Mouse (Mus musculus): Measurements from ENCODE around the gene Ntmt1. TPM values are rescaled to one million over a fixed set of nuclear protein-coding genes. Genes with fewer than 3 reads are reported as not detected.

The Ntmt1 gene
- 10 to 100 TPM; 30.5 to 44.9 TPM for polyA plus RNA-seq (2017; shearing (Covaris generic))

GRCm38 (mm10) chr2:30807648-30808295 lies at the start of gene Ntmt1:
TSS of gene Ntmt1 (plus strand) at chr2:30807826.
- peak; percentile 98 for ATAC-seq

- ATAC-seq, result no peak
Observed at GRCm38 (mm10) chr2:30758341-30759087, 49.1 kb upstream of the Ntmt1 start.

- no peak for ATAC-seq
Observed at GRCm38 (mm10) chr2:30759088-30759374, 48.6 kb upstream of the Ntmt1 start.

GRCm38 (mm10) chr2:30759442-30759841 lies 48.2 kb upstream of the Ntmt1 start:
- no peak for ATAC-seq

- ATAC-seq, result no peak
Observed at GRCm38 (mm10) chr2:30759858-30760547, 47.6 kb upstream of the Ntmt1 start.

GRCm38 (mm10) chr2:30760706-30761105 lies 46.9 kb upstream of the Ntmt1 start:
- ATAC-seq, result no peak

GRCm38 (mm10) chr2:30766446-30766845 lies 41.2 kb upstream of the Ntmt1 start:
- no peak for ATAC-seq

GRCm38 (mm10) chr2:30767626-30768240 lies 39.9 kb upstream of the Ntmt1 start:
- ATAC-seq, result no peak

GRCm38 (mm10) chr2:30768529-30768928 lies 39.1 kb upstream of the Ntmt1 start:
- no peak for ATAC-seq

GRCm38 (mm10) chr2:30769187-30769586 lies 38.4 kb upstream of the Ntmt1 start:
- ATAC-seq, result no peak

- ATAC-seq, result no peak
Observed at GRCm38 (mm10) chr2:30771368-30771805, 36.2 kb upstream of the Ntmt1 start.

- ATAC-seq, result no peak
Observed at GRCm38 (mm10) chr2:30771806-30772460, 35.7 kb upstream of the Ntmt1 start.

GRCm38 (mm10) chr2:30772581-30773312 lies 34.9 kb upstream of the Ntmt1 start:
- ATAC-seq, result no peak

- no peak for ATAC-seq
Observed at GRCm38 (mm10) chr2:30773313-30774005, 34.2 kb upstream of the Ntmt1 start.

- ATAC-seq, result no peak
Observed at GRCm38 (mm10) chr2:30775955-30776354, 31.7 kb upstream of the Ntmt1 start.

- ATAC-seq, result no peak
Observed at GRCm38 (mm10) chr2:30777266-30777665, 30.4 kb upstream of the Ntmt1 start.

GRCm38 (mm10) chr2:30778235-30778634 lies 29.4 kb upstream of the Ntmt1 start:
- no peak for ATAC-seq

- ATAC-seq, result no peak
Observed at GRCm38 (mm10) chr2:30779241-30779640, 28.4 kb upstream of the Ntmt1 start.

- ATAC-seq, result no peak
Observed at GRCm38 (mm10) chr2:30782312-30783290, 25.0 kb upstream of the Ntmt1 start.

GRCm38 (mm10) chr2:30783346-30783745 lies 24.3 kb upstream of the Ntmt1 start:
- ATAC-seq, result no peak
